Mouse (Mus musculus): Measurements from ENCODE around the gene Cenpj.
A peak's percentile ranks its signal among the peaks of the same experiment; 100 is the strongest.

Cenpj gene

GRCm38 (mm10) chr14:56575416-56575815 lies at the start of gene Cenpj, which contains the start of gene Parp4:
Gene Cenpj, minus strand, starts transcription at chr14:56575425.
Gene Parp4, plus strand, starts transcription at chr14:56575619.
- DNase-seq, result peak; percentile 64

DNA sequence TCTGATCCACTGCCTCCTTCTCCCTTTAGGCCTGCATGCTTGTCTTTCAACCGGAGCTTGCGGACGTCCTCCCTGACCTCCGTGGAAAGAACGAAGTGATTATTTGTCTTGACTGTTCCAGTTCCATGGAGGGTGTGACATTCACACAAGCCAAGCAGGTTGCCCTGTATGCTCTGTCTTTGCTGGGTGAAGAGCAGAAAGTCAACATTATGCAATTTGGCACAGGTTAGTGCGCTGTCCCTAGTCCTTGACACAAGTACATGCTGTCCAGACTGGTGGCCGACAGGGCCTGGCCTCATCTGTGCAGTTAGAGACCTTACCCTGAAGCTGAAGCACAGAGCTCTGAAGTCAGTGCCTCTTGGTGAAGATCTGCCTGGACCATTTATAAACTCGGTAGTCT lies 45.2 kb upstream of the Cenpj start:
- no peak for DNase-seq

DNA sequence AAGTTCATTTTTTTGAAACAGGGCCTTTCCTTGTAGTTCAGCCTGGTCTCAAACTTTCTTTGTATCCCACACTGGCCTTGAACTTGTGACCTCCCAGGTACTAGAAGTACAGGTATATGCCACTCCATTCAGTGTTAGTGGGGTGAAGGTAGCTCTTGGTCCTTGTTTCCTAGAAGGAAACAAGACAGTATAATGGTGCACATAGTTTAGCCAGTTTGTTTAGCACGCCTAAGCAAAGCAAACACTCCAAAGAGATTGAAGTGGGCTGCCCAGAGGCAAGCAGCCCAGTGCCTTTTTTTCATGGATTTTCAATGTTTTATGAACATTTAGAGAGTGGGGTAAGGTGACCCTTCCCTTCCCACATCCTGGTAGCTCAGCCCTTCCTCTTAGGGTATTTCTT lies 42.2 kb upstream of the Cenpj start:
- no peak for DNase-seq

- DNase-seq, result no peak
Observed at GRCm38 (mm10) chr14:56613212-56613611, 38.0 kb upstream of the Cenpj start.

DNA sequence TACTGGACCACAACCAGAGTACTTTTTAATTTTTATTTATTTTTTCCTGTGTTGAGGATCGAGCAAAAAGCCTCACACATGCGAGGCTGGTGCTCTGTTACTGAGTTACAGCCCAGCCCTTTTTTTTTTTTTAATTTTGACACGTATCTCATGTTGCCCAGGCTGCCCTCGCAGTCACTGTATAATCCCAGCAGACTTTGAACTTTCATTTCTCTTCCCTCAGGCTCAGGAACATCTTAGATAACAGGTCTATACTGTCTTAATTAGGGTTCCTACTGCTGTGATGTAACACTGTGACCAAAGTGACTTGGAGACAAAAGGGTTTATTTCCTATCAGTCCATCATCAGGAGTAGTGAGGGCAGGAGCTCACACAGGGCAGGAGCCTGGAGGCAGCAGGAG lies 29.9 kb upstream of the Cenpj start:
- no peak for DNase-seq

DNA sequence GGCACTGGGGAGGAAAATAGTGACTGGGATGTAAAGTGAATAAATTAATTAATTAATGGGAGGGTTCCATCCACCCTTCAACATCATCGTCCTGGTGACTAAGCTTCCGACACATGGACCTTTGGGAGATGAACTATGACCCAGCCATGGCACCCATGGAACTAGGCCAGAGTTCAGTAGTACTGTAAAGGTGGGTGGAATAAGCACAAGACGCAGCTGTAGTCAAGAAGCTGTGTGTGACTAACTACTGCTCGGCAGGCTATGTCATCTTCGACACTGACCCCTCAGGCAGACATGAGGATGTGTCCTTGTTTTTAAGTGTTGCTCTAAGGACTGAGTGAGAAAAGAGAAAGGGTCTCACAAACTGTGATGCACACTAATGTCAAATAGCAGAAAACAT lies 29.2 kb upstream of the Cenpj start:
- no peak for DNase-seq

- no peak for DNase-seq
Observed at GRCm38 (mm10) chr14:56602069-56602468, 26.8 kb upstream of the Cenpj start.

DNA sequence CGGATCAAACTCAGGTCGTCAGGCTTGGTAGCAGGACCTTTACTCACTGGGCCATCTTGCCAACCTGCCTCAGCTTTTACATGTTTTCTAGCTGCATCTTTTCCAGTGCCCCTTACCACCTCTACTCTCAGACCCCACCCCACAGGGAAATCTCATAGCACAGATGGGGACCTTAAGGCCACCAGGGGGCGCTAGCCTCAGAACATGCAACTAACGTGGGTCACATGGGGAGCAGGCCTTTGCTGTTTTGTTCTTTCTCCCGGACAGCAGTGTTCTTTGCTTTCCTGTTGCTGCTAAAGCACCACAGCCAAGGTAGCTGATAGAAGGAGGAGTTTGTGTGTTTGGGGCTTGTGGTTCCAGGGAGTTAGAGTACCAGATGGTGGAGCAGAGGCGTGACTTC lies 23.5 kb upstream of the Cenpj start:
- peak; percentile 5 for DNase-seq

DNA sequence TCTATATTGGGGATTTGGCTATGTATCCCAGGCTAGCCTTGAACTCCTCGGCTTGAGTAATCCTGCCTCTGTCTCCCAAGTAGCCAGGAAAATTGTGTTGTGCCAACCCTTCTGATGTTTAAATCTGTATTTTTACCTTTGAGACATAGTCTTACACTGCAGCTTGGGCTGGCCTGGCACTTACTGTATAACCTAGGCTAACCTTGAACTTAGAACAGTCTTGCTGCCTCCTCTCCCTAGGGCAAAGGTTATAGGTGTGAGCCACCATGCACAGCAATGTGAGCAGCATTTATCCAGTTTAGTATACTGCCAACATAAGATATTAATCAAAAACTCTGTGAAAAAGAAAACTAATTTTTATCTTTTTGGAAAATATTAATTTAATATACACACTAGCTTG lies 19.6 kb upstream of the Cenpj start:
- DNase-seq, result no peak

- DNase-seq, result no peak
Observed at GRCm38 (mm10) chr14:56592191-56592590, 17.0 kb upstream of the Cenpj start.

- DNase-seq, result no peak
Observed at GRCm38 (mm10) chr14:56582294-56582693, 7.1 kb upstream of the Cenpj start.

GRCm38 (mm10) chr14:56581117-56581516 lies 5.9 kb upstream of the Cenpj start:
- no peak for DNase-seq

DNA sequence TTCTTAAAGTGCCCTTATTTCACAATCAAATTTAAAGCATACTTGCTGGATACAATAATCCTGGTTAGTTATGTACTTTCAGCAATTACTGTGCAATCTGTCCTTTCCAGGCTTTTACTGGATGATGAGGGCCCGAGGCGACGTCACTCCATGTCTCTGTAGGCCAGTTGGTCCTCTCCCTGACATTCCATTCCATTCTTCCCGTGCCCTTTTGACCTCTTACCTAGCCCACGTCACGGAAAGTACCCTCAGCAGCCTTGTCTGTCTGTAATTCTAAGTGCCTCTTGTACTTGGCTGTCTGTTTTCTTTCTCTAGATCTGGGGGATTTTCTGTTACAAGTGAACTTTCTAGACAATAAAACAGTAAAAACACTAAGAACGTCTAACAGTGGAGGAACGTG lies 3.8 kb upstream of the Cenpj start:
- no peak for DNase-seq

- no peak for DNase-seq
Observed at GRCm38 (mm10) chr14:56575969-56576901, 1.0 kb upstream of the Cenpj start.

- no peak for DNase-seq
Observed at GRCm38 (mm10) chr14:56572546-56572945, 2.7 kb downstream of the Cenpj start.

GRCm38 (mm10) chr14:56571310-56572093 lies 3.7 kb downstream of the Cenpj start:
- peak; percentile 97 for DNase-seq

- no peak for DNase-seq
Observed at GRCm38 (mm10) chr14:56569041-56569440, 6.2 kb downstream of the Cenpj start.

- DNase-seq, result no peak
Observed at GRCm38 (mm10) chr14:56567476-56567875, 7.7 kb downstream of the Cenpj start.

DNA sequence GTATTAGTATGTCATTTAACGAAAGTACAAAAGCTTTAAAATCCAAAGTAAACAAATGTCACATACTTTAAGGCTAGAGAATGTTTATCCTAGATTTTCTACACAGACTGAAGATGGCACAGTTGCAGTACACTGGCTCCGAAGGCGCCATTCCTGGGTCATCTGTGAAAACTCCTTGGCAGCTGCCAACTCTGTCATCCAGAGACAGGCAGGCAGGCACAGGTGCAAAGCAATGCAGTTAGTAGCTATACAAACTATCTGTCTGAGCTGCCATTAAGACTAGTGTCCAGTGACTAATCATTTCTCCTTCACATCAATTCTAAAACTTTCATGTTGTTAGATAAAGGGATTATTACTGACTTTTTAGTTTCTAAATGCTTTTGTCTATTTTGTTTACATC lies 16.1 kb downstream of the Cenpj start:
- no peak for DNase-seq

- DNase-seq, result no peak
Observed at GRCm38 (mm10) chr14:56554716-56555115, 20.5 kb downstream of the Cenpj start.

DNA sequence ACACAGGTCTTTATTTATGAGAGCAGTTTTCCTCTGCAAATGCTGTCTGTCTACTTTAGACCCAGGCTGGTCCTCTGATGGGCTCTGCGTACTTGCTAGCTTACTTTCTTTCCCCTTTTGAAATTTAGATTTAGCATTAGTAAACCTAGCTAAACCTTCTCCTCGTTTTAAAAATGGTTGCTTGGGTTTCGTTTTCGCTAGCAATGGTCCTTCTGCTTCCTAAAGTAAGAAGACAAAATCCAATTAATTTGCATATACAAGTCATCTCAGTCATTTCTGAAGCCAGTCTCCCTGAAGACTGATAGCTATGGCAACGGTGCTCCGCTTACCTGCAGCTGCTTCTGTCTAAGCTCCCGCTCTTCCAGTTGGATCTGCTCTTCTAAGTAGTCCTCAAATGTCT lies 21.9 kb downstream of the Cenpj start:
- DNase-seq, result no peak

- no peak for DNase-seq
Observed at GRCm38 (mm10) chr14:56552924-56553323, 22.3 kb downstream of the Cenpj start.

DNA sequence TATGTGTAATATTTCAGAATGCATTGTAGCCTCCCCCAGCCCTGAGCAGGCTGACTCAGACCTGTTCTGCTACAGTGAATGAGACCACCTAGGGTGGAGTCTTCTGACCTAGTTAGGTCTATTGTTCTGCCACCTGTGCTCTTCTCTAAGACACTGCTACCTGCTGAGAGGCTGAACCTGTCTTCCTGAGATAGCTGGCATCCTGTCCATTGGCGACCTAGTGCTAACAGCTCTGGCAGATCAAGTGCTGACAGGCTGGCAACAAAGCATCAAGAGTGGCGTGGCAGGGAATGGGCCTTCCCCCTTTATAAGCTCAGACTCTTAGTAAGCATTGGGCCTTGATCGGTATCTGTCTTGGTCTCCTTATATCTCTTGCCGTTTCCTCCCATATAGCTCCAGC lies 24.3 kb downstream of the Cenpj start:
- DNase-seq, result no peak

GRCm38 (mm10) chr14:56545491-56545890 lies 29.7 kb downstream of the Cenpj start:
- no peak for DNase-seq

Measured in right cerebral cortex, adult 18-20 months (tissue).